Mouse (Mus musculus): ENCODE data around the gene H2afy2. TPM values are rescaled to one million over a fixed set of nuclear protein-coding genes. Genes with fewer than 3 reads are reported as not detected.

H2afy2 gene
- polyA plus RNA-seq, 1 experiment from 2014 or later, result 108 TPM

GRCm38 (mm10) chr10:61781461-61782128, 2.4 kb downstream of the H2afy2 start:
- H3K4me3 ChIP-seq (replicated peaks), result 0 out of 2 replicates have a peak overlapping the region, but pooled peaks have one; percentile 91

GRCm38 (mm10) chr10:61766806-61767205, 17.1 kb downstream of the H2afy2 start:
- Histone ChIP-seq H3K36me3 (no peaks in the 10 kb centered on the region), H3K4me3 (replicated peaks) (no peak overlapping the region), H3K27me3 (replicated peaks) (no peaks in the 10 kb centered on the region), H3K27ac (no peak overlapping the region), H3K4me1 (replicated peaks) (peaks cover 11% of the 10 kb centered on the region), H3K4me2 (replicated peaks) (no peak overlapping the region), H3K9ac (no peak overlapping the region), H3K9me3 (no peaks in the 10 kb centered on the region)
- WGBS, result 28% methylated on average over 6 of the region's 6 CpGs
- ATAC-seq, result no peak

More at GRCm38 (mm10) chr10:61781461-61782128, 2.4 kb downstream of the H2afy2 start:
- Histone ChIP-seq H3K4me2 (replicated peaks) (peak overlapping the region; percentile 85), H3K9me3 (no peaks in the 10 kb centered on the region), H3K36me3 (no peaks in the 10 kb centered on the region), H3K27me3 (replicated peaks) (no peaks in the 10 kb centered on the region), H3K9ac (0 out of 2 replicates have a peak overlapping the region, but pooled peaks have one; percentile 95), H3K4me1 (replicated peaks) (peaks cover 16% of the 10 kb centered on the region), H3K27ac (no peak overlapping the region)
- ATAC-seq, result no peak
- WGBS, result 28% methylated on average over 8 of the region's 9 CpGs

GRCm38 (mm10) chr10:61765558-61765957, 18.4 kb downstream of the H2afy2 start:
- Histone ChIP-seq H3K9me3 (no peaks in the 10 kb centered on the region), H3K9ac (no peak overlapping the region), H3K27ac (no peak overlapping the region), H3K36me3 (no peaks in the 10 kb centered on the region), H3K27me3 (replicated peaks) (no peaks in the 10 kb centered on the region), H3K4me2 (replicated peaks) (no peak overlapping the region), H3K4me3 (replicated peaks) (no peak overlapping the region), H3K4me1 (replicated peaks) (peaks cover 11% of the 10 kb centered on the region)
- 65% methylated on average over 5 of the region's 5 CpGs for WGBS
- ATAC-seq, result no peak

GRCm38 (mm10) chr10:61764689-61765088, 19.3 kb downstream of the H2afy2 start:
- no peaks in the 10 kb centered on the region for H3K27me3 ChIP-seq (replicated peaks)
- 62% methylated on average over 8 of the region's 8 CpGs for WGBS
- no peak overlapping the region for H3K4me2 ChIP-seq (replicated peaks)
- no peak overlapping the region for H3K27ac ChIP-seq
- no peak for ATAC-seq
- H3K4me1 ChIP-seq (replicated peaks), result peaks cover 11% of the 10 kb centered on the region
- no peak overlapping the region for H3K9ac ChIP-seq
- no peak overlapping the region for H3K4me3 ChIP-seq (replicated peaks)
- no peaks in the 10 kb centered on the region for H3K36me3 ChIP-seq
- no peaks in the 10 kb centered on the region for H3K9me3 ChIP-seq

GRCm38 (mm10) chr10:61759869-61760268, 24.1 kb downstream of the H2afy2 start:
- H3K36me3 ChIP-seq, result peaks cover 6% of the 10 kb centered on the region; the same call in 1 of the 2 replicates
- no peaks in the 10 kb centered on the region for H3K27me3 ChIP-seq (replicated peaks)
- no peak overlapping the region for H3K9ac ChIP-seq
- H3K27ac ChIP-seq, result no peak overlapping the region
- H3K4me3 ChIP-seq (replicated peaks), result no peak overlapping the region
- no peak overlapping the region for H3K4me2 ChIP-seq (replicated peaks)
- ATAC-seq, result peak; percentile 59; the same call in 1 of the 2 replicates
- WGBS, result 38% methylated on average over 6 of the region's 6 CpGs
- H3K9me3 ChIP-seq, result no peaks in the 10 kb centered on the region
- 0 out of 2 replicates have a peak, but pooled peaks cover 4% of the 10 kb centered on the region for H3K4me1 ChIP-seq (replicated peaks)

GRCm38 (mm10) chr10:61758904-61759303, 25.0 kb downstream of the H2afy2 start:
- Histone ChIP-seq H3K36me3 (peaks cover 8% of the 10 kb centered on the region; the same call in 1 of the 2 replicates), H3K4me2 (replicated peaks) (no peak overlapping the region), H3K27ac (0 out of 2 replicates have a peak overlapping the region, but pooled peaks have one; percentile 55), H3K4me3 (replicated peaks) (no peak overlapping the region), H3K9me3 (no peaks in the 10 kb centered on the region), H3K4me1 (replicated peaks) (0 out of 2 replicates have a peak, but pooled peaks cover 3% of the 10 kb centered on the region), H3K9ac (no peak overlapping the region), H3K27me3 (replicated peaks) (no peaks in the 10 kb centered on the region)
- no peak for ATAC-seq
- WGBS, result 92% methylated on average over 2 of the region's 2 CpGs

- 0 out of 2 replicates have a peak, but pooled peaks cover 3% of the 10 kb centered on the region for H3K4me1 ChIP-seq (replicated peaks)
- H3K4me3 ChIP-seq (replicated peaks), result no peak overlapping the region
- peaks cover 8% of the 10 kb centered on the region for H3K36me3 ChIP-seq
- 85% methylated on average over 14 of the region's 14 CpGs for WGBS
- H3K27me3 ChIP-seq (replicated peaks), result no peaks in the 10 kb centered on the region
- H3K9me3 ChIP-seq, result no peaks in the 10 kb centered on the region
- no peak for ATAC-seq
- no peak overlapping the region for H3K27ac ChIP-seq
- no peak overlapping the region for H3K9ac ChIP-seq
- H3K4me2 ChIP-seq (replicated peaks), result no peak overlapping the region
Observed at GRCm38 (mm10) chr10:61757022-61757421, 26.9 kb downstream of the H2afy2 start.

- no peak for ATAC-seq
- Histone ChIP-seq H3K36me3 (peaks cover 24% of the 10 kb centered on the region), H3K9ac (no peak overlapping the region), H3K27ac (no peak overlapping the region), H3K4me1 (replicated peaks) (no peaks in the 10 kb centered on the region), H3K9me3 (no peaks in the 10 kb centered on the region), H3K4me2 (replicated peaks) (no peak overlapping the region), H3K4me3 (replicated peaks) (no peak overlapping the region), H3K27me3 (replicated peaks) (no peaks in the 10 kb centered on the region)
- WGBS, result 97% methylated on average over 23 of the region's 23 CpGs
Observed at GRCm38 (mm10) chr10:61753071-61753470, 30.9 kb downstream of the H2afy2 start.

- Histone ChIP-seq H3K36me3 (peaks cover 31% of the 10 kb centered on the region), H3K27ac (no peak overlapping the region), H3K9me3 (no peaks in the 10 kb centered on the region), H3K4me1 (replicated peaks) (no peaks in the 10 kb centered on the region), H3K9ac (no peak overlapping the region), H3K4me2 (replicated peaks) (no peak overlapping the region), H3K4me3 (replicated peaks) (no peak overlapping the region), H3K27me3 (replicated peaks) (no peaks in the 10 kb centered on the region)
- WGBS, result 77% methylated on average over 20 of the region's 20 CpGs
- ATAC-seq, result no peak
Observed at GRCm38 (mm10) chr10:61751534-61752219, 32.3 kb downstream of the H2afy2 start.

GRCm38 (mm10) chr10:61750014-61750413, 33.9 kb downstream of the H2afy2 start:
- Histone ChIP-seq H3K9ac (no peak overlapping the region), H3K27ac (no peak overlapping the region), H3K27me3 (replicated peaks) (no peaks in the 10 kb centered on the region), H3K4me2 (replicated peaks) (no peak overlapping the region), H3K36me3 (peaks cover 45% of the 10 kb centered on the region), H3K9me3 (no peaks in the 10 kb centered on the region), H3K4me3 (replicated peaks) (no peak overlapping the region), H3K4me1 (replicated peaks) (no peaks in the 10 kb centered on the region)
- ATAC-seq, result no peak
- 73% methylated on average over 9 of the region's 9 CpGs for WGBS

- Histone ChIP-seq H3K4me3 (replicated peaks) (no peak overlapping the region), H3K4me2 (replicated peaks) (no peak overlapping the region), H3K9me3 (no peaks in the 10 kb centered on the region), H3K4me1 (replicated peaks) (no peaks in the 10 kb centered on the region), H3K27ac (no peak overlapping the region), H3K27me3 (replicated peaks) (no peaks in the 10 kb centered on the region), H3K36me3 (peaks cover 50% of the 10 kb centered on the region), H3K9ac (no peak overlapping the region)
- no peak for ATAC-seq
- 95% methylated on average over 13 of the region's 13 CpGs for WGBS
Observed at GRCm38 (mm10) chr10:61747302-61747701, 36.6 kb downstream of the H2afy2 start.

GRCm38 (mm10) chr10:61745133-61745532, 38.8 kb downstream of the H2afy2 start:
- no peak overlapping the region for H3K9ac ChIP-seq
- H3K4me1 ChIP-seq (replicated peaks), result no peaks in the 10 kb centered on the region
- H3K27ac ChIP-seq, result no peak overlapping the region
- H3K9me3 ChIP-seq, result no peaks in the 10 kb centered on the region
- H3K36me3 ChIP-seq, result peaks cover 46% of the 10 kb centered on the region
- H3K4me3 ChIP-seq (replicated peaks), result no peak overlapping the region
- H3K27me3 ChIP-seq (replicated peaks), result no peaks in the 10 kb centered on the region
- H3K4me2 ChIP-seq (replicated peaks), result no peak overlapping the region
- 90% methylated on average over 4 of the region's 4 CpGs for WGBS
- ATAC-seq, result no peak
